ENCODE assay signal across 28 mouse cellular contexts in the genomic region with DNA sequence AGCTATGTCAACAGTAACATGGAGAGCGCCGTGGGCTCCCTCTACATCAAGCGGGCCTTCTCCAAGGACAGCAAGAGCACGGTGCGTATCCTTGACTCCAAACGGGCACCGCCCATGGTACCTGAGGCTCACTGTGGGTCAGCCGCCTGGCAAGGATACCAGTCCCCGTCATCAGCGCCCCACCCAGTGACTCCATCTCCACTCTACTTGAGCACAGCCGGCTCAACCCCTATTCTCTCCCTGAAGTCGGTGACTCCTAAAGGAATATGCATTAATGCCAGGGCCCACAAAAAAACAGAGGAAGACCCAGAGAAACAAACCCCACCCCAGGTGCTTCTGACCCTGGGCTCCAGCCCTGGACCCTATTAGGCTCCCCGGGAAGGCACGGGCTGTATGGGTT. TPM values are rescaled to one million over a fixed set of nuclear protein-coding genes. Genes with fewer than 3 reads are reported as not detected.
"Had no signal": no experiment of that assay in that cellular context is flagged by ENCODE, and none has a peak within 500 bp of the region (broad histone marks: within the 10 kb centered on the region; RNA-seq: fewer than 3 reads in every experiment).

No protein-coding gene starts in this region.

- H3K4me3 ChIP-seq: gastrocnemius, adult 2 months; heart, embryonic 10.5 days; heart, embryonic 12.5 days; hindbrain, embryonic 10.5 days; hindbrain, embryonic 12.5 days; intestine, embryonic 15.5 days; kidney, embryonic 15.5 days; limb, embryonic 13.5 days; limb, embryonic 15.5 days had no signal

- H3K9ac ChIP-seq: heart, embryonic 12.5 days; hindbrain, embryonic 12.5 days; hindbrain, embryonic 14.5 days; intestine, embryonic 15.5 days; kidney, embryonic 15.5 days; limb, embryonic 13.5 days; limb, embryonic 15.5 days had no signal

- H3K27ac ChIP-seq: gastrocnemius, adult 2 months; heart, embryonic 10.5 days; hindbrain, embryonic 10.5 days; hindbrain, embryonic 12.5 days; hindbrain, embryonic 14.5 days; intestine, embryonic 15.5 days; kidney, embryonic 15.5 days; kidney, postnatal 0 days; limb, embryonic 13.5 days; limb, embryonic 15.5 days had no signal

- H3K4me2 ChIP-seq: heart, embryonic 12.5 days; hindbrain, embryonic 12.5 days; hindbrain, embryonic 14.5 days; intestine, embryonic 15.5 days; kidney, embryonic 15.5 days; limb, embryonic 13.5 days; limb, embryonic 15.5 days had no signal

- H3K4me1 ChIP-seq: heart, embryonic 12.5 days; intestine, embryonic 15.5 days; kidney, embryonic 15.5 days; limb, embryonic 13.5 days; limb, embryonic 15.5 days had no signal

- H3K27me3 ChIP-seq: hindbrain, embryonic 12.5 days; intestine, embryonic 15.5 days; kidney, embryonic 15.5 days; limb, embryonic 15.5 days had no signal

- H3K36me3 ChIP-seq: heart, embryonic 10.5 days; heart, embryonic 12.5 days; hindbrain, embryonic 10.5 days; hindbrain, embryonic 12.5 days; intestine, embryonic 15.5 days; kidney, embryonic 15.5 days; limb, embryonic 15.5 days had no signal

- ATAC-seq: hindbrain, embryonic 16.5 days; inflammation-experienced regulatory T-cells, adult 6 months; intestine, embryonic 15.5 days had no signal

- H3K9me3 ChIP-seq: heart, embryonic 10.5 days; heart, embryonic 12.5 days; hindbrain, embryonic 10.5 days; hindbrain, embryonic 12.5 days; intestine, embryonic 15.5 days; kidney, embryonic 15.5 days; limb, embryonic 13.5 days; limb, embryonic 15.5 days had no signal

- DNase-seq: gastrocnemius, adult 2 months; gastrocnemius, postnatal 10 days; gastrocnemius, postnatal 25 days; heart, adult 18-20 months; heart, postnatal 10 days; heart, postnatal 4 days; kidney, adult 11 months; kidney, adult 2 months; kidney, adult 9 months; kidney, postnatal 14 days; kidney, postnatal 36 days; layer of hippocampus, adult 9-11 months; layer of hippocampus, postnatal 36 days; left cerebral cortex, postnatal 4 days had no signal

RNA-seq across cellular contexts. Expression of a gene that starts 21.5 kb away (rescaled TPM):
- polyA plus RNA-seq: inflammation-experienced regulatory T-cells, adult 6 months; kidney, postnatal 0 days; large intestine, adult 2 months; limb, embryonic 11.5 days had no signal

RNA-seq across cellular contexts. Expression of a gene that starts 53.6 kb away (rescaled TPM):
- polyA plus RNA-seq: inflammation-experienced regulatory T-cells, adult 6 months; intestine, embryonic 15.5 days; kidney, adult 2 months had no signal
